Mouse (Mus musculus) stomach, postnatal 0 days (tissue): ENCODE measurements around the gene Cish. TPM values are rescaled to one million over a fixed set of nuclear protein-coding genes. Genes with fewer than 3 reads are reported as not detected.

Experiments
- ATAC-seq: fragments of 200-750 bp; cut with Nextera tagmentation; 2 replicates; pipeline ENCODE4 v1.8.0; 2017; ENCODE audit not compliant: low FRiP score, low TSS enrichment
- DNase-seq: peaks from one replicate; pipeline ENCODE4 v3.0.0-alpha.2; 2016; ENCODE audit warnings: low spot score
- H3K27ac ChIP-seq: fragments of 300-500 bp; sonication (generic); replicated peaks from 2 replicates; pipeline ENCODE4 v1.5.1; 2014; ENCODE audit warnings: mild to moderate bottlenecking, control low read depth
- H3K27me3 ChIP-seq: fragments of 300-500 bp; sonication (generic); 2 replicates; pipeline ENCODE4 v1.6.1; 2014; ENCODE audit warnings: low read length; ENCODE audit not compliant: control insufficient read depth, insufficient read depth
- H3K36me3 ChIP-seq: fragments of 300-500 bp; sonication (generic); 2 replicates; pipeline ENCODE4 v1.6.1; 2014; ENCODE audit warnings: low read length, mixed read lengths; ENCODE audit not compliant: control insufficient read depth, insufficient read depth
- H3K4me1 ChIP-seq: fragments of 300-500 bp; sonication (generic); replicated peaks from 2 replicates; pipeline ENCODE4 v1.6.1; 2014; ENCODE audit warnings: antibody characterized with exemption; ENCODE audit not compliant: control insufficient read depth, insufficient read depth
- H3K4me2 ChIP-seq: fragments of 300-500 bp; sonication (generic); replicated peaks from 2 replicates; pipeline ENCODE4 v1.6.1; 2014; ENCODE audit warnings: low read depth, mild to moderate bottlenecking, control low read depth, moderate library complexity
- H3K4me3 ChIP-seq: fragments of 300-500 bp; sonication (generic); 2 replicates; pipeline ENCODE4 v1.5.1; 2014; ENCODE audit warnings: low read depth, low read length, control low read depth
- H3K9ac ChIP-seq: fragments of 300-500 bp; sonication (generic); 2 replicates; pipeline ENCODE4 v1.6.1; 2014; ENCODE audit warnings: mild to moderate bottlenecking, low read length, control low read depth, mixed read lengths
- H3K9me3 ChIP-seq: fragments of 300-500 bp; sonication (generic); 2 replicates; pipeline ENCODE4 v1.6.1; 2016; ENCODE audit warnings: low read length; ENCODE audit not compliant: control insufficient read depth
- CTCF ChIP-seq: IDR thresholded peaks from 2 replicates; pipeline ENCODE4 v1.5.1; 2016; ENCODE audit warnings: antibody characterized with exemption, low read depth, mild to moderate bottlenecking, moderate library complexity
- EP300 ChIP-seq: optimal IDR thresholded peaks from 2 replicates; pipeline ENCODE3; 2016; ENCODE audit warnings: antibody characterized with exemption
- WGBS: fragments of 180-500 bp; shearing (Covaris S2); extraction: QIAGEN DNeasy Blood & Tissue Kit; methylation state at CpG from one replicate; pipeline ENCODE4 v1.1.7; 2014; 5-methylcytosine and 5-hydroxymethylcytosine counted together
- polyA plus RNA-seq: library from polyadenylated mRNA; unstranded; fragments of >200 nt; fragmentation: Nextera tagmentation; extraction: Ambion mirVana; gene quantifications from 2 replicates; pipeline ENCODE4 v1.2.1, GENCODE M21; 2015

Gene Cish
- 30.8 and 32.2 TPM in 2 replicates for polyA plus RNA-seq

DNA sequence AAGGTAGTCTGAATTCAATTTTAAA, at the start of gene Cish:
TSS of gene Cish (plus strand) at position 11 of the 25 bp plus-strand sequence.
- no peak for ATAC-seq
- peak within 1 kb of the TSS; percentile 74 for H3K4me2 ChIP-seq
- peaks cover 11% of the 10 kb centered on the region for H3K36me3 ChIP-seq
- no peak for DNase-seq
- no peaks in the 10 kb centered on the region for H3K27me3 ChIP-seq
- H3K4me3 ChIP-seq: peak within 1 kb of the TSS; percentile 78
- H3K4me1 ChIP-seq: peaks cover 8% of the 10 kb centered on the region; the same call in 1 of the 2 replicates
- TF ChIP-seq EP300 (no peak), CTCF (no peak)
- peak within 1 kb of the TSS; percentile 96 for H3K27ac ChIP-seq
- H3K9me3 ChIP-seq: no peaks in the 10 kb centered on the region
- H3K9ac ChIP-seq: peak within 1 kb of the TSS; percentile 84

DNA sequence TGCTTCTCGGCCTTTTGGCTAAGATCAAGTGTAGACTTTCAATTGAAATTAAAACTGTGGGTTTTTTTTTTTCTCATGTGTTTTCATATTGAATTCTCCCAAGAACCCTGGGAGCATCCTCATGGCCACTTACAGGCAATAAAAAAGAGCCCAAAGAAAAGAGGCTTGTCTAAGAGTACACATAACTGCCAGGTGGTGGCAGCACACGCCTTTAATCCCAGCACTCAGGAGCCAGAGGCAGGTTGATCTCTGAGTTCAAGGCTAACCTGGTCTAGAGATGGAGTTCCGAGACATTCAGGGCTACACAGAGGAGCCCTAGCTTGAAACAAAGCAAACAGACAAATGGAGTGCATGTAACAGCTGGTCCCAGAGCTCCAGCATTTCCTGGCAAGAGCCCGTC, 49.7 kb upstream of the Cish start:
- H3K27me3 ChIP-seq: no peaks in the 10 kb centered on the region
- WGBS: 61% methylated on average over 4 of the region's 4 CpGs
- H3K27ac ChIP-seq: no peak overlapping the region
- TF ChIP-seq EP300: no peak
- peak; percentile 69 for TF ChIP-seq CTCF
- no peaks in the 10 kb centered on the region for H3K4me1 ChIP-seq
- H3K36me3 ChIP-seq: no peaks in the 10 kb centered on the region
- no peak overlapping the region for H3K9ac ChIP-seq
- H3K4me2 ChIP-seq: no peak overlapping the region
- H3K4me3 ChIP-seq: no peak overlapping the region
- no peaks in the 10 kb centered on the region for H3K9me3 ChIP-seq
- DNase-seq (no peak), ATAC-seq (no peak)

DNA sequence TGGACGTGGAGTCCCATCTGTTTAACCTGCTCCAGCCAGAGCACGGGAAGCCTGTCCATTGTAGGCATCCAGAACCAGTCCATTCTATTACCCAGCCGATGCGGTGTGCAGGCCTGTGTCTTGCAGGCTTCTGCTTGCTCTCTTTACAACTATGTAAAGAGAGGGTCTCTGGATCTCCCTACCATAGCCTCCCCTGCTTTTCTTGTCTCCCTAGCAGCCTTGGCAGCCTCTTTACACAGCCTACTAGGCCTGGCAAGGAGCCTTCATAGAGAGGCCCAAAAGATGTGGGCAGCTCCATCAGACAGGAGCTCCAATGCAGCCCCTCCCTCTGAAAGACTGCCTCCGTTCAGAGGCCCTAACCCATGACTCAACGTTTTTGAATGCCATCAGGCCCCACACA, 46.7 kb upstream of the Cish start:
- Histone ChIP-seq H3K27ac (no peak overlapping the region), H3K4me1 (no peaks in the 10 kb centered on the region), H3K36me3 (no peaks in the 10 kb centered on the region), H3K27me3 (no peaks in the 10 kb centered on the region), H3K9ac (no peak overlapping the region), H3K4me2 (no peak overlapping the region), H3K4me3 (no peak overlapping the region), H3K9me3 (no peaks in the 10 kb centered on the region)
- TF ChIP-seq EP300: no peak
- TF ChIP-seq CTCF: no peak
- ATAC-seq (no peak), DNase-seq (no peak)
- WGBS: 61% methylated on average over 6 of the region's 6 CpGs

DNA sequence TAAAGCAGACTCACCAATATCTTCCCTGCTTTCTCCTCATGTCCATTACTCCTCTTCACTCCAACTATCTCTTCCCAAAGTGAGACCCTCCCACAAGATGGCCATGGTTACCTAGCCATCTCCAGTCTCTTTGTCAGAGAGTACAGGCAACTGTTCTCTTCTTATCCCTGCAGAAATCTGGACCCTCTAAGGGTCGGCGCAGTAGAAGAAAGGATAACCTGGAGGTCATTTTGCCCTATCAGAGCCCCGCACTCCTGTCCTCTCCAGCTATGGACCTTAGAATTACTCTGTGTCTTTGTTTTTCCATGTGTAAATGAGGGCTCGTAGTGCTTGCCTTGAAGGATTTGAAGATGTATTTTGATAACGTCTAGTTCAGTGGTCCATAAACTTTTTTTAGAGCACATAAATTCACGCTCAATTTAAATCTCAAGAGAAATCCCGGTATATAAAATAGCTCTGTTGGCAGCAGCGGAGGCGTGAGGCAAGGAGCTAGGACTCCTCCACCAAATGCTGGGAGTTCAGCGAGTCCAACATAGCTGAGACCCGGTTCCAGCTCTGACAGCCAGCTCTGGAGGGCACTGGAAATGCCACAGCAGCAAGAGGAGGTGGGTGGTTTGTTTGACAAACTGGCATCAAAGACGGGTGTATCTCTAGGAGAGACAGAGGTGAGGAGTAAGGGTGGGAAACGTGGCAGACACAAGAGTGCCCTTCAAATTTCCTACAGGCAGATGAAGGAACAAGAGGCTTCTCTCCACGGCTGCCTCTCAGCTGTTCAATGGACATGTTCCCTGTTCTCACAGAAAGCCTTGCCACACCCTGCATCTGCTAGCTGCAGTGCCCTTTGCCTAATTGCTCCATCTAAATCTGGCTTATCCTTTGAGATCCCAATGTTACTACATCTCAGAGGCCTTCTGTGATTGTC, 45.1 kb upstream of the Cish start:
- H3K4me1 ChIP-seq: no peaks in the 10 kb centered on the region
- H3K4me2 ChIP-seq: no peak overlapping the region
- H3K9ac ChIP-seq: no peak overlapping the region
- 72% methylated on average over 14 of the region's 14 CpGs for WGBS
- DNase-seq: peak; percentile 5
- H3K36me3 ChIP-seq: no peaks in the 10 kb centered on the region
- no peaks in the 10 kb centered on the region for H3K9me3 ChIP-seq
- no peak overlapping the region for H3K4me3 ChIP-seq
- TF ChIP-seq CTCF: no peak
- TF ChIP-seq EP300: no peak
- no peak for ATAC-seq
- H3K27me3 ChIP-seq: no peaks in the 10 kb centered on the region
- H3K27ac ChIP-seq: no peak overlapping the region

DNA sequence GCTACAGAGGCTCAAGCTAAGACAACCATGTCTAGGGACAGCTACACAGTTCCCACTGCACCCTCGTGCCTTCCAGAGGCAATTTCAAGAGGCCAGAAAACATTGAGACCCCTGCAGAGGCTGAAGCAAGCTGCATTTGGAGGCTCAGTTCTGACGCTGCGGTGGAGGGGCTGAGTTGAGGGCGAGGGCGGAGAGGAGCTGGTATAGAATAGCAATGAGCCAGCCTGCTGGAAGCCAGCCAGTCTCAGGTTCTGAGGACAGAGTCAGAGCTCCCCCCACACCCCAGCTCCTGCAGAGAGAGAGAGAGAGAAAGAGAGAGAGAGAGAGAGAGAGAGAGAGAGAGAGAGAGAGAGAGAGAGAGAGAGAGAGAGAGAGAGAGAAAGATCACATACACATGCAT, 43.7 kb upstream of the Cish start:
- Histone ChIP-seq H3K4me2 (no peak overlapping the region), H3K9me3 (no peaks in the 10 kb centered on the region), H3K4me3 (no peak overlapping the region), H3K4me1 (no peaks in the 10 kb centered on the region), H3K9ac (no peak overlapping the region), H3K36me3 (no peaks in the 10 kb centered on the region), H3K27ac (no peak overlapping the region), H3K27me3 (no peaks in the 10 kb centered on the region)
- no peak for DNase-seq
- no peak for TF ChIP-seq CTCF
- no peak for TF ChIP-seq EP300
- no peak for ATAC-seq
- WGBS: 25% methylated on average over 5 of the region's 5 CpGs

DNA sequence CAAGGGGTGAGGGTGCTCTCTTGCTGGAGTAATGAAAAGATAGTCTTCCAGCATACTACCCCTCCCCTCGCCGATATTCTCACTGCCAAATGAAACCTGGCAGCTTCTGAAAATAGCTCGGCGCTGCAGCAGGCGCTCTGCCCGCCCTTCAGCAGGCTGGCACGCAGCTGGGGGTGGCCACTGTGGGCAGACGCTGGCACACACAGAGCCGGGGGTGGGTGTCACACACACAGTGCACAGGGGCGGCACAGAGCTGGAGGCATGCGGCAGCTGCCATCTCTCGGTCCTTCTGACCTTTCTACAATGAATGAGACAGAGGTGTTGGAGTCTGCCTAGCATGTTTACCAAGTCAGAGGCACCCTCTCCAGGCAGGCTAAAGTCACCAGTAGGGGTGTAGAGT, 41.4 kb upstream of the Cish start:
- WGBS: 54% methylated on average over 12 of the region's 12 CpGs
- TF ChIP-seq EP300: no peak
- no peak for TF ChIP-seq CTCF
- 0 out of 2 replicates have a peak, but pooled peaks have one; percentile 42 for ATAC-seq

More for the DNA sequence above, 41.4 kb upstream of the Cish start:
- Histone ChIP-seq H3K4me3 (no peak overlapping the region), H3K4me1 (no peaks in the 10 kb centered on the region), H3K9me3 (no peaks in the 10 kb centered on the region), H3K36me3 (no peaks in the 10 kb centered on the region), H3K27ac (no peak overlapping the region), H3K9ac (no peak overlapping the region), H3K27me3 (no peaks in the 10 kb centered on the region), H3K4me2 (no peak overlapping the region)
- peak; percentile 22 for DNase-seq
